Mouse (Mus musculus) embryonic facial prominence, embryonic 14.5 days (tissue): ENCODE measurements around the gene Ubp1. TPM values are rescaled to one million over a fixed set of nuclear protein-coding genes. Genes with fewer than 3 reads are reported as not detected.

Experiments used
- ATAC-seq: fragments of 200-750 bp; cut with Nextera tagmentation; 2 replicates; pipeline ENCODE4 v1.8.0; 2017; ENCODE audit warnings: low read depth, moderate number of reproducible peaks, moderate TSS enrichment
- DNase-seq: peaks from one replicate; pipeline ENCODE4 v3.0.0-alpha.2; 2015; ENCODE audit warnings: low spot score
- H3K27ac ChIP-seq: fragments of 300-500 bp; sonication (generic); replicated peaks from 2 replicates; pipeline ENCODE4 v1.5.1; 2014; ENCODE audit warnings: low read depth, mild to moderate bottlenecking, low read length, moderate library complexity
- H3K27me3 ChIP-seq: fragments of 300-500 bp; sonication (generic); replicated peaks from 2 replicates; pipeline ENCODE4 v1.6.1; 2014; ENCODE audit warnings: low read length; ENCODE audit not compliant: control insufficient read depth, insufficient read depth
- H3K36me3 ChIP-seq: fragments of 300-500 bp; sonication (generic); 2 replicates; pipeline ENCODE4 v1.6.1; 2014; ENCODE audit warnings: low read length, mixed read lengths; ENCODE audit not compliant: control insufficient read depth, insufficient read depth
- H3K4me1 ChIP-seq: fragments of 300-500 bp; sonication (generic); 2 replicates; pipeline ENCODE4 v1.6.1; 2014; ENCODE audit warnings: antibody characterized with exemption, low read length; ENCODE audit not compliant: control insufficient read depth, insufficient read depth
- H3K4me2 ChIP-seq: fragments of 300-500 bp; sonication (generic); 2 replicates; pipeline ENCODE4 v1.6.1; 2014; ENCODE audit warnings: low read depth, mild to moderate bottlenecking, low read length, moderate library complexity, mixed read lengths
- H3K4me3 ChIP-seq: fragments of 300-500 bp; sonication (generic); 2 replicates; pipeline ENCODE4 v1.5.1; 2014; ENCODE audit warnings: low read depth, mild to moderate bottlenecking, low read length
- H3K9ac ChIP-seq: fragments of 300-500 bp; sonication (generic); 2 replicates; pipeline ENCODE4 v1.6.1; 2014; ENCODE audit warnings: low read depth, mild to moderate bottlenecking, low read length, moderate library complexity, mixed read lengths
- H3K9me3 ChIP-seq: fragments of 300-500 bp; sonication (generic); 2 replicates; pipeline ENCODE4 v1.6.1; 2016; ENCODE audit warnings: low read length; ENCODE audit not compliant: control insufficient read depth
- WGBS: fragments of 180-500 bp; shearing (Covaris S2); extraction: QIAGEN DNeasy Blood & Tissue Kit; methylation state at CpG from one replicate; pipeline ENCODE4 v1.1.7; 2014; 5-methylcytosine and 5-hydroxymethylcytosine counted together
- polyA plus RNA-seq: library from polyadenylated mRNA; unstranded; fragments of >200 nt; fragmentation: Nextera tagmentation; extraction: Ambion mirVana; gene quantifications from 2 replicates; pipeline ENCODE4 v1.2.1, GENCODE M21; 2014

The Ubp1 gene
- polyA plus RNA-seq, 1 experiment from 2014 or later: 35.1 TPM

DNA sequence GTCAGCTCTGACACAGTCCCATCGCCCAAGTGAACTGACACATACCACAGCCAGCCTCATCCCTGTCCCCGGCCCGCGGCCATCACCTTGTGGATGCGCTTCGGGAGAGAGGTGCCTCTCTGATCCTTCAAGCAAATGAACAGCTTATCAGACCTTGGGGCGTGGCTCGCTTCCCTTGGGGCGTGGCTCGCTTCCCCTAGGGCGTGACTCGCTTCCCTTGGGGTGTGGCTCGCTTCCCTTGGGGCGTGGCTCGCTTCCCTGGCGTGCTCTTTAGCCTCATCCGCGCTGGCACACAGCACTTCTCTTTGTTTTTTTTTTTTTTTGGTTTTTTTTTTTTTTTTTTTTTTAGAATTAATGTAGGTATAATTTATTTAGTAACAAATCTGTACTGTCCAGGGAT lies 80.5 kb downstream of the Ubp1 start:
- DNase-seq (no peak), ATAC-seq (no peak)
- Histone ChIP-seq H3K36me3 (no peaks in the 10 kb centered on the region), H3K9ac (no peak overlapping the region), H3K27ac (no peak overlapping the region), H3K27me3 (no peaks in the 10 kb centered on the region), H3K4me1 (no peaks in the 10 kb centered on the region), H3K4me2 (no peak overlapping the region), H3K9me3 (0 out of 2 replicates have a peak, but pooled peaks cover 3% of the 10 kb centered on the region), H3K4me3 (no peak overlapping the region)
- WGBS: 69% methylated on average over 18 of the region's 18 CpGs

DNA sequence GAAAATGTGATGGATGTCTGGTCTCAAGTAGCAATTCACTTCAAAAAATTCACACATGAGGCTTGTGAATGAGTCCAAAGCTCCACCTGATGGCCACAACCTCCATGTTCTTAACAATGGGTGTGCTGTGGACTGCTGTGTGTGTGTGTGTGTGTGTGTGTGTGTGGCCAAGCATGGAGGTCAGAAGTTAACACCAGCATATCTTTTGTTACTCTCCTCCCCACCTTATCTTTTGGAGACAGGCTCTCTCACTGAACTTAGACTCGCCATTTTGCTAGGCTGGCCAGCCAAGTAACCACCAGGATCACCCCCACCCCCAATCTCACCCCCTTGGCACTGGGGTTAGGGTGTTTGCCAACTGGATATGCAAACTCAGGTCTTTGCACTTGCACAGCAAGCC lies 83.3 kb downstream of the Ubp1 start:
- Histone ChIP-seq H3K9ac (no peak overlapping the region), H3K27me3 (no peaks in the 10 kb centered on the region), H3K4me3 (no peak overlapping the region), H3K27ac (no peak overlapping the region), H3K4me1 (no peaks in the 10 kb centered on the region), H3K4me2 (no peak overlapping the region), H3K9me3 (0 out of 2 replicates have a peak, but pooled peaks cover 7% of the 10 kb centered on the region), H3K36me3 (no peaks in the 10 kb centered on the region)
- 86% methylated on average over 1 of the region's 1 CpGs for WGBS
- no peak for DNase-seq
- no peak for ATAC-seq

DNA sequence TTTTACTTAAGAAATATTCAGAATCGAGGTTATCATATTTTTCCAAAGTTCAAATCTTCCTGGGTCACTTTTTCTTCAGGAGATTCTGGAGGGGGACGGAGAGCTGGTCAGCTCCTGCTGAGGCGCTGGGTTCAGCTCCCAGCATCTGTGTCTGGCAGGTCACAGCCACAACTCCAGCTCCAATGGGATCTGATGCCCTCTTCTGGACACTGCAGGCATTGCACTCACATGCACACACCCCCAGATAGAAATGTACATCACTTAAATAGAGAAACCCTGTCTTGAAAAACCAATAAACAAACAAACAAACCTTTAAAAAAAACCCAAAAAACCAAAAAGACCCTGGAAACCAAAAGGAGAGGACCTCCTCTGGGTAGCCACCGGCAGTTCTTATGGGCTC lies 85.0 kb downstream of the Ubp1 start:
- no peaks in the 10 kb centered on the region for H3K27me3 ChIP-seq
- WGBS: 87% methylated on average over 4 of the region's 4 CpGs
- no peaks in the 10 kb centered on the region for H3K36me3 ChIP-seq
- ATAC-seq (no peak), DNase-seq (no peak)
- 0 out of 2 replicates have a peak, but pooled peaks cover 7% of the 10 kb centered on the region for H3K9me3 ChIP-seq
- no peak overlapping the region for H3K27ac ChIP-seq
- H3K4me1 ChIP-seq: no peaks in the 10 kb centered on the region
- H3K4me2 ChIP-seq: no peak overlapping the region
- no peak overlapping the region for H3K9ac ChIP-seq
- H3K4me3 ChIP-seq: no peak overlapping the region

DNA sequence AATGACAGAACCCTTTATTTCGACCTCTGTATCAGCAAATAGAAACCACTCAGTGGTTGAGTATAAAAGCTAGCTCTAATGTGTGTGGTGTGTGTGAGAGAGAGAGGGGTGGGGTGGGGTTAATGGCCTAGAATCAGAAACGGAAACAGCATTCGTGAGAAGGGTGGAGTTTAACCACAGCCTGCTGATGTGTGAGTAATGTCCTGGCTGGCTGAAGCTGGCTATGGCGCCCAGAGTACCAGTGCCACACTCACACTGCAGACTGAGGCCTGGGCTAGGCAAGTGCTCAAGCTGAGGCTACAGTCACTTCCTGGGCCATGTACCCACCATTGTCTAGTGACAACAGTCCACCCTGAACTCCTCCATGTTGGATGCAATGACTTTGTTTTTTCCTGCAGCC lies 85.7 kb downstream of the Ubp1 start:
- Histone ChIP-seq H3K4me3 (no peak overlapping the region), H3K27ac (no peak overlapping the region), H3K9me3 (0 out of 2 replicates have a peak, but pooled peaks cover 7% of the 10 kb centered on the region), H3K4me2 (no peak overlapping the region), H3K9ac (no peak overlapping the region), H3K36me3 (no peaks in the 10 kb centered on the region), H3K27me3 (no peaks in the 10 kb centered on the region), H3K4me1 (no peaks in the 10 kb centered on the region)
- no peak for ATAC-seq
- WGBS: 61% methylated on average over 4 of the region's 4 CpGs
- no peak for DNase-seq

DNA sequence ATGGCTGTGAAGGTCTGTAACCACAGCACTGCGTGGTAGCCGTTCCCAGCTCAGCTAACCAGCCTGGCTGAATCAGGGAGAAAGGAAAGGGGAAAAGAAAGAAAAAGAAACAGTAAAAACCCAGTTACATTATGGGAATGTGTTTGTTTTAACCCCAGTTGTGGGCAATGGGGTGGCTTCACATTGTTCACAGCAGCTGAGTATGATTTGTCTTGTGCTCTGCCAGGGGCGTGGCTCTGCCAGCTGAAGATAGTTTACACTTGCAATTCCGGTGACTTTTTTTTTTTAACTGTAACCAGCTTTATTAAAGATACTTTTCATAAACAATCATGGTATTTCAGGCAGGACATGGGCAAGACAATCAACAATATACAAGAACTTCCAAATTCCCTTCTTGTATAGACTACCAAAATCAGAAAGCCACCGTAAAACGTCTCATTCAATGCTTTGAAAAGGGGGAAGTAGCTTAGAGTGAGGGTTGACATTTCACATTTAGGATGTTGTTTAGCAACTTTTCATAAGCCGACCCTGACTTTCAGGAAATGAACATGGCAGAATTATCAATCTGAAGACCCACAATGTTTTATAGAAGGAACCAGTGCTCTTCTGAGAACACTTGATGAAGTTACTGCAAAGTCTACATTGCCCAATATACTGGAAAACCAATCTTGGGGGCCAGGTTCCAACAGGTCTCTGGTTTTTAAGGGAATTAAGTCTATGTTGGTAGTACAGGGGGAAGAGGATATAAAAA lies 88.5 kb downstream of the Ubp1 start:
- 83% methylated on average over 7 of the region's 7 CpGs for WGBS
- no peak overlapping the region for H3K4me3 ChIP-seq
- no peaks in the 10 kb centered on the region for H3K4me1 ChIP-seq
- H3K27ac ChIP-seq: no peak overlapping the region
- H3K9me3 ChIP-seq: 0 out of 2 replicates have a peak, but pooled peaks cover 7% of the 10 kb centered on the region
- H3K9ac ChIP-seq: no peak overlapping the region
- ATAC-seq (no peak), DNase-seq (no peak)
- H3K4me2 ChIP-seq: no peak overlapping the region
- no peaks in the 10 kb centered on the region for H3K36me3 ChIP-seq
- no peaks in the 10 kb centered on the region for H3K27me3 ChIP-seq

DNA sequence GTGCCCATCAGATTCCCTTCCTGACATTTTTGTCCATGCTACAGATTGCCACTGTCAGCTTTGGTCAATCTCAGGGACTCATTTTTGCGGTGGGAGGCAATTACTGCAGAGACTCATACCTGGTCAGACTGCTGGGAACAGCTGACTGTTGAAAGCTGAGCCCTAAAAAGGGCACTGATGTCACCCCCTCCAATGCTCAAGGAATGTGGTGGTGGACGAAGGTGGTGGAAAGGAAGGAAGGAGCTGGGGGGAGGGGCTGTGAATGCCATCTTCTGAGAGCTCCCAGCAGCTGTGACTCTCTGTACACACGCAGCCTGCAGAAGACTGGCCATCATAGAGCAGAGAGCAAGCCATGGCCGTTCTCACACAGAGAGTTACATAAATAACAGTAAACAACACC lies 91.4 kb downstream of the Ubp1 start:
- Histone ChIP-seq H3K27ac (no peak overlapping the region), H3K4me1 (peaks cover 9% of the 10 kb centered on the region), H3K4me3 (no peak overlapping the region), H3K36me3 (no peaks in the 10 kb centered on the region), H3K9ac (no peak overlapping the region), H3K9me3 (0 out of 2 replicates have a peak, but pooled peaks cover 4% of the 10 kb centered on the region), H3K4me2 (no peak overlapping the region), H3K27me3 (no peaks in the 10 kb centered on the region)
- DNase-seq (no peak), ATAC-seq (no peak)
- 40% methylated on average over 4 of the region's 4 CpGs for WGBS

DNA sequence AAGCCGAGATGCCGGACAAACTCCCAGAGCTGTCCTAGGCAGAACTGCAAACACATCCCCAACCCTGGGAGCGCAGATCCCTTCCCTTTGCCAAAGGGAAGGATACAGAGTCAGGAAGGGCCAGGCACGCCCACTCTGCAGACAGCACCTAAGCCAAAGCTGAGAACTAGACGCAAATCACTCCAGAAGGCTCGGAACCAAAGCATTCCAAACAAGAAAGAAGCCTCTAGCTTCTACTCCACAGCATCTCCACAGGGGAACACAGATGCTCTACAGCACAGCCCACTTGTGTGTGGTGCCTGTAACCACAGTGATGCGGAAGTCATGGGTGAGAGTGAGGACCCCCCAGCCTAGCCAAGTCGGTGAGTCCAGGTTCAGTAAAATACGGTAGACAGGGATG lies 94.4 kb downstream of the Ubp1 start:
- Histone ChIP-seq H3K4me2 (peak overlapping the region; percentile 89), H3K4me1 (peaks cover 9% of the 10 kb centered on the region), H3K27me3 (no peaks in the 10 kb centered on the region), H3K4me3 (peak overlapping the region; percentile 59; the same call in 1 of the 2 replicates), H3K27ac (no peak overlapping the region), H3K9me3 (no peaks in the 10 kb centered on the region), H3K9ac (0 out of 2 replicates have a peak overlapping the region, but pooled peaks have one; percentile 27), H3K36me3 (no peaks in the 10 kb centered on the region)
- 48% methylated on average over 9 of the region's 9 CpGs for WGBS
- no peak for DNase-seq
- ATAC-seq: no peak

DNA sequence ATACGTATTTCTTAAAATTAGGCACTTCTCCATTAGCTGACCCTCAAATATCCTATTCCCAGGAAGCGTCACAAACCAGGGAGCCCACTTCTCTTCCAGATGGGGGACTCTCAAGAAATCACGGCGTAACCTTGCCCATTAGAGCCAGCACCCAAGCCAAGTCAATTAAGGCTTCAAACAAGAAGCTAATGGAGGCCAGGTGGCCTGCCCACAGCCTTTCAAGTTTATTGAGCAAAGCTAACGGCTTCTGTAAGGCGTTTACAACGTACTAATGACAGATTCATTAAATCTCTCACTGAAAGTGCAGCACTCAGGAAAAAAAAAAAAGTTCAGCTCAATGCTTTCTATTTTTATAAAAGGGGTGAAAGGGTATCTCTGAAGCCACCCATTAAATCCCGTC lies 95.1 kb downstream of the Ubp1 start:
- peak overlapping the region; percentile 89 for H3K4me2 ChIP-seq
- H3K4me1 ChIP-seq: peaks cover 9% of the 10 kb centered on the region
- no peak overlapping the region for H3K27ac ChIP-seq
- peak overlapping the region; percentile 73 for H3K9ac ChIP-seq
- peak overlapping the region; percentile 59 for H3K4me3 ChIP-seq
- no peak for ATAC-seq
- H3K9me3 ChIP-seq: no peaks in the 10 kb centered on the region
- no peaks in the 10 kb centered on the region for H3K36me3 ChIP-seq
- 8% methylated on average over 8 of the region's 8 CpGs for WGBS
- no peaks in the 10 kb centered on the region for H3K27me3 ChIP-seq
- DNase-seq: no peak
